Mouse (Mus musculus) limb, embryonic 14.5 days (tissue): ENCODE results near the gene Kcnh7. TPM values are rescaled to one million over a fixed set of nuclear protein-coding genes. Genes with fewer than 3 reads are reported as not detected.

ENCODE experiments used
- ATAC-seq: fragments of 200-750 bp; cut with Nextera tagmentation; 2 replicates; pipeline ENCODE4 v1.8.0; 2017; ENCODE audit warnings: low read depth, moderate number of reproducible peaks, moderate TSS enrichment; ENCODE audit not compliant: low FRiP score
- DNase-seq: peaks from one replicate; pipeline ENCODE4 v3.0.0-alpha.2; 2015; ENCODE audit warnings: low spot score
- H3K27ac ChIP-seq: fragments of 300-500 bp; sonication (generic); replicated peaks from 2 replicates; pipeline ENCODE4 v1.5.1; 2014; ENCODE audit warnings: low read depth, mild to moderate bottlenecking, low read length, moderate library complexity, mixed read lengths
- H3K27me3 ChIP-seq: fragments of 300-500 bp; sonication (generic); 2 replicates; pipeline ENCODE4 v1.6.1; 2014; ENCODE audit warnings: low read length, mixed read lengths; ENCODE audit not compliant: control insufficient read depth, insufficient read depth
- H3K36me3 ChIP-seq: fragments of 300-500 bp; sonication (generic); 2 replicates; pipeline ENCODE4 v1.6.1; 2014; ENCODE audit warnings: mild to moderate bottlenecking, low read length, moderate library complexity, mixed read lengths; ENCODE audit not compliant: control insufficient read depth, insufficient read depth
- H3K4me1 ChIP-seq: fragments of 300-500 bp; sonication (generic); 2 replicates; pipeline ENCODE4 v1.6.1; 2014; ENCODE audit warnings: antibody characterized with exemption, low read length, mixed read lengths; ENCODE audit not compliant: control insufficient read depth, insufficient read depth
- H3K4me2 ChIP-seq: fragments of 300-500 bp; sonication (generic); replicated peaks from 2 replicates; pipeline ENCODE4 v1.6.1; 2014; ENCODE audit warnings: low read depth, mild to moderate bottlenecking, low read length, moderate library complexity; ENCODE audit not compliant: severe bottlenecking
- H3K4me3 ChIP-seq: fragments of 300-500 bp; sonication (generic); replicated peaks from 2 replicates; pipeline ENCODE4 v1.5.1; 2014; ENCODE audit warnings: low read length
- H3K9ac ChIP-seq: fragments of 300-500 bp; sonication (generic); 2 replicates; pipeline ENCODE4 v1.6.1; 2014; ENCODE audit warnings: mild to moderate bottlenecking, low read depth, low read length, moderate library complexity; ENCODE audit not compliant: severe bottlenecking
- H3K9me3 ChIP-seq: fragments of 300-500 bp; sonication (generic); 2 replicates; pipeline ENCODE4 v1.6.1; 2016; ENCODE audit warnings: low read length; ENCODE audit not compliant: control insufficient read depth
- POLR2A ChIP-seq: fragments of 200-500 bp; IDR thresholded peaks from 2 replicates; pipeline ENCODE4 v1.8.0; 2012; ENCODE audit warnings: inconsistent platforms, mild to moderate bottlenecking, moderate library complexity, borderline replicate concordance; ENCODE audit not compliant: insufficient read depth, insufficient read length; ENCODE audit errors: extremely low read depth
- WGBS: fragments of 180-500 bp; shearing (Covaris S2); extraction: QIAGEN DNeasy Blood & Tissue Kit; methylation state at CpG from one replicate; pipeline ENCODE4 v1.1.7; 2014; 5-methylcytosine and 5-hydroxymethylcytosine counted together
- polyA plus RNA-seq, 2 experiments: library from polyadenylated mRNA; depleted of rRNA in 1 of 2; stranded (reverse) in 1 of 2; unstranded in 1 of 2; fragments of >200 nt; fragmentation: Nextera tagmentation in 1 of 2; extraction: Ambion mirVana in 1 of 2; gene quantifications; 2 replicates each; pipeline versions ENCODE4 v1.2.1 to v1.2.3; 2012 to 2014

Kcnh7 gene
- polyA plus RNA-seq, 2 experiments, result 0.65 to 1.3 TPM

DNA sequence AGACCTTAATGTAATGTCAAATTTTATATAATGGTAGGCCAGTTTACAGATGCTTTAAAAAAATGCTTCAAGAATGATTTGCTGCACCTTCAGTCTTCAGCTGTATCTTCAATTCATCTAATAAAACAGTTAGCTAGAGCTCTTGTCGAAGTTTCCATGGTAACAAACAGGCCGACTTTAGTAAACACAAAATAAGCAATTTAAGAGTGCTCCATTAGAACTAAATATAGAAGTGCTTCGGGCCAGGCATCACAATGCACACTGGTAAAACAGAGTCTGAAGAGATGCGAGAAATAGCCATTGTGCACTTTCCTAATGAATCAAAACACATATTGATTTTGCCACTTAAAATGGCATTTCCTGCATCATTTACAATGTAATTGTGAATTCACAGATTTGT, 305.3 kb downstream of the Kcnh7 start:
- Histone ChIP-seq H3K36me3 (no peaks in the 10 kb centered on the region), H3K27me3 (no peaks in the 10 kb centered on the region), H3K9me3 (no peaks in the 10 kb centered on the region), H3K4me1 (no peaks in the 10 kb centered on the region), H3K4me2 (no peak overlapping the region), H3K4me3 (no peak overlapping the region), H3K27ac (no peak overlapping the region), H3K9ac (no peak overlapping the region)
- 66% methylated on average over 4 of the region's 4 CpGs for WGBS
- no peak for TF ChIP-seq POLR2A
- ATAC-seq (no peak), DNase-seq (no peak)

DNA sequence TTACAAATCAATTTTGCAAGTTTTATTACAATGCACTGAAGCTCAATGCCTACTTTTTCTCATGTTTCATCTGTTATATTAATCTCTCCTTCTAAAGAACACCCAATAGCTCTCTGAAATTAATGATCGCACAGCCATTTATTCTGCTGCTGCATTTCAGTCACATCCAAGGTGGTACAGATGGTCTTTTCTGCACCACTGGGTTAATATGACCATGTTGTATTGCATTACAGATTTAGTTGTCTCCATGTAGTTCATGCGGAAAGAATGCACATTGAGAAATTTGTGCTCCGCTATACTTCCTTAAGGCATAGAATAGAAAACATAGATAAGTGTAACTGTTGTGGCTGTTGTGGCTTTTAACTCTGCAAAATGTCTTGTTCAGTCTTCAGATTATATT, 328.7 kb downstream of the Kcnh7 start:
- no peak for TF ChIP-seq POLR2A
- ATAC-seq (no peak), DNase-seq (no peak)
- no peaks in the 10 kb centered on the region for H3K27me3 ChIP-seq
- H3K4me2 ChIP-seq, result no peak overlapping the region
- H3K9ac ChIP-seq, result no peak overlapping the region
- no peaks in the 10 kb centered on the region for H3K9me3 ChIP-seq
- no peaks in the 10 kb centered on the region for H3K4me1 ChIP-seq
- H3K27ac ChIP-seq, result no peak overlapping the region
- H3K4me3 ChIP-seq, result no peak overlapping the region
- H3K36me3 ChIP-seq, result no peaks in the 10 kb centered on the region
- 96% methylated on average over 3 of the region's 3 CpGs for WGBS

- H3K36me3 ChIP-seq, result no peaks in the 10 kb centered on the region
- H3K4me3 ChIP-seq, result no peak overlapping the region
- H3K27ac ChIP-seq, result no peak overlapping the region
- H3K9ac ChIP-seq, result no peak overlapping the region
- H3K4me1 ChIP-seq, result no peaks in the 10 kb centered on the region
- ATAC-seq (no peak), DNase-seq (no peak)
- no peaks in the 10 kb centered on the region for H3K9me3 ChIP-seq
- no peak overlapping the region for H3K4me2 ChIP-seq
- H3K27me3 ChIP-seq, result no peaks in the 10 kb centered on the region
- 83% methylated on average over 1 of the region's 1 CpGs for WGBS
- TF ChIP-seq POLR2A, result no peak
These were observed 341.5 kb downstream of the Kcnh7 start for GRCm38 (mm10) chr2:62842630-62843029.

DNA sequence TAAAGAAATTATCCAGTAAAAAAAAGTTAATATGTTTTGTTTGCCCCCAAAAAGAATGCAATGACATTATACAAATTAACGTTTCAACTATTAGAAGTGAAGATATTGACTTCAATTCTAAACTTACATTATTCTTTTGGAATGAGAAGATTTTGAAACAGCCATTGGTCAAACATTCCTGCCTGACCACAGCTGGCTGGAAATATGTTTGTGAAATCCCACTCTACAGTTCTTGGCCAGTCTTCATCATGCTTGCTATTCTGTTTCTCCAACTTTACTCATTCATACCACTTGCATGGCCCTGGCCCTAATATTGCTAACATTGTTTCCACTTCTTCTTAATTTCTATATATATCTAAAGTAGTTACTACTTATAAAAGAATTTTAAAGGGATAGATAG, 349.8 kb downstream of the Kcnh7 start:
- no peak overlapping the region for H3K4me2 ChIP-seq
- no peak for DNase-seq
- H3K27ac ChIP-seq, result no peak overlapping the region
- no peak overlapping the region for H3K4me3 ChIP-seq
- H3K9me3 ChIP-seq, result no peaks in the 10 kb centered on the region
- no peak for TF ChIP-seq POLR2A
- WGBS, result 87% methylated on average over 1 of the region's 1 CpGs
- H3K27me3 ChIP-seq, result no peaks in the 10 kb centered on the region
- no peaks in the 10 kb centered on the region for H3K36me3 ChIP-seq
- no peaks in the 10 kb centered on the region for H3K4me1 ChIP-seq
- no peak for ATAC-seq
- H3K9ac ChIP-seq, result no peak overlapping the region

GRCm38 (mm10) chr2:62819231-62819630, 364.9 kb downstream of the Kcnh7 start:
- H3K4me2 ChIP-seq, result no peak overlapping the region
- no peak for ATAC-seq
- 65% methylated on average over 2 of the region's 2 CpGs for WGBS
- no peaks in the 10 kb centered on the region for H3K27me3 ChIP-seq
- H3K9ac ChIP-seq, result no peak overlapping the region
- H3K27ac ChIP-seq, result no peak overlapping the region
- no peak overlapping the region for H3K4me3 ChIP-seq
- no peak for TF ChIP-seq POLR2A
- no peak for DNase-seq
- no peaks in the 10 kb centered on the region for H3K36me3 ChIP-seq
- H3K9me3 ChIP-seq, result no peaks in the 10 kb centered on the region
- H3K4me1 ChIP-seq, result no peaks in the 10 kb centered on the region

DNA sequence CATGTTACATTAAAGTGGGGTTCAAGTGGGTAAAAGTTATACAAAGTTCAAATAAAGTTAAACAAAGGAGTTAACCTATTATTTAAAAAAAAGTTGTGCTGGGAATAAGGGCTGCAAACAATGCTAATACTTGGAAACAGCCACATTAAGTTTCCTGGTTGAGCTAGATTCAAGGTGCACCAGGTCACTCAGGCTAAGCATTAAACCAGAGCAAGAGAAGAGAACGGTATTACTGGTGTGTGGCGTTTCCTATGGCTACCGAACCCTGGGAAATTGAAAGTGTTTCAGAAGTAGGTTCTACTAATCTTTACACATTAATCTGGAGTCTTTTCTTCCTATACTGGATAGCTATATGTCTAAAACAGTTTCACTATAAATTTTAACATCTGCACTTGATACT, 368.1 kb downstream of the Kcnh7 start:
- Histone ChIP-seq H3K9me3 (no peaks in the 10 kb centered on the region), H3K27ac (no peak overlapping the region), H3K4me2 (no peak overlapping the region), H3K4me3 (no peak overlapping the region), H3K4me1 (no peaks in the 10 kb centered on the region), H3K36me3 (no peaks in the 10 kb centered on the region), H3K9ac (no peak overlapping the region), H3K27me3 (no peaks in the 10 kb centered on the region)
- DNase-seq (no peak), ATAC-seq (no peak)
- no peak for TF ChIP-seq POLR2A
- 83% methylated on average over 3 of the region's 3 CpGs for WGBS
